Mouse (Mus musculus) liver, embryonic 12.5 days (tissue): Measurements from ENCODE around the gene Tmem132b. TPM values are rescaled to one million over a fixed set of nuclear protein-coding genes. Genes with fewer than 3 reads are reported as not detected.

Experiments
- ATAC-seq: fragments of 200-750 bp; cut with Nextera tagmentation; 2 replicates; pipeline ENCODE4 v1.8.0; 2017; ENCODE audit warnings: moderate number of reproducible peaks, mild to moderate bottlenecking, moderate library complexity
- H3K27ac ChIP-seq: fragments of 300-500 bp; sonication (generic); 2 replicates; pipeline ENCODE4 v1.5.1; 2016; ENCODE audit warnings: mild to moderate bottlenecking
- H3K27me3 ChIP-seq: fragments of 300-500 bp; sonication (generic); replicated peaks from 2 replicates; pipeline ENCODE4 v1.6.1; 2016; ENCODE audit warnings: mild to moderate bottlenecking, moderate library complexity
- H3K36me3 ChIP-seq: fragments of 300-500 bp; sonication (generic); 2 replicates; pipeline ENCODE4 v1.6.1; 2016; ENCODE audit warnings: mild to moderate bottlenecking, moderate library complexity
- H3K4me1 ChIP-seq: fragments of 300-500 bp; sonication (generic); 2 replicates; pipeline ENCODE4 v1.6.1; 2016
- H3K4me2 ChIP-seq: fragments of 300-500 bp; sonication (generic); 2 replicates; pipeline ENCODE4 v1.6.1; 2016; ENCODE audit warnings: mild to moderate bottlenecking, moderate library complexity
- H3K4me3 ChIP-seq: fragments of 300-500 bp; sonication (generic); 2 replicates; pipeline ENCODE4 v1.5.1; 2016; ENCODE audit warnings: mild to moderate bottlenecking, moderate library complexity
- H3K9ac ChIP-seq: fragments of 300-500 bp; sonication (generic); 2 replicates; pipeline ENCODE4 v1.6.1; 2016; ENCODE audit warnings: mild to moderate bottlenecking, moderate library complexity
- H3K9me3 ChIP-seq: fragments of 300-500 bp; sonication (generic); replicated peaks from 2 replicates; pipeline ENCODE4 v1.6.1; 2016; ENCODE audit warnings: mild to moderate bottlenecking, moderate library complexity
- WGBS: fragments of 180-500 bp; shearing (Covaris S2); methylation state at CpG from one replicate; pipeline ENCODE4 v1.1.7; 2016; ENCODE audit not compliant: insufficient replicate concordance; 5-methylcytosine and 5-hydroxymethylcytosine counted together
- polyA plus RNA-seq: library from polyadenylated mRNA; unstranded; fragments of >200 nt; fragmentation: Nextera tagmentation; extraction: Ambion mirVana; gene quantifications from 2 replicates; pipeline ENCODE4 v1.2.1, GENCODE M21; 2016

Tmem132b gene
- polyA plus RNA-seq, 1 experiment from 2014 or later, result 0.02 TPM

GRCm38 (mm10) chr5:125640966-125641365 is 109.4 kb downstream of the Tmem132b start:
- WGBS, result 26% methylated on average over 1 of the region's 1 CpGs
- no peaks in the 10 kb centered on the region for H3K4me1 ChIP-seq
- no peak for ATAC-seq
- H3K9me3 ChIP-seq, result peaks cover 23% of the 10 kb centered on the region
- H3K36me3 ChIP-seq, result no peaks in the 10 kb centered on the region
- H3K4me2 ChIP-seq, result no peak overlapping the region
- no peak overlapping the region for H3K9ac ChIP-seq
- no peak overlapping the region for H3K27ac ChIP-seq
- H3K4me3 ChIP-seq, result no peak overlapping the region
- no peaks in the 10 kb centered on the region for H3K27me3 ChIP-seq

- Histone ChIP-seq H3K4me2 (0 out of 2 replicates have a peak overlapping the region, but pooled peaks have one; percentile 1), H3K4me3 (no peak overlapping the region), H3K27ac (no peak overlapping the region), H3K4me1 (no peaks in the 10 kb centered on the region), H3K9ac (no peak overlapping the region), H3K27me3 (no peaks in the 10 kb centered on the region), H3K9me3 (peaks cover 28% of the 10 kb centered on the region), H3K36me3 (no peaks in the 10 kb centered on the region)
- peak; percentile 58 for ATAC-seq
- 47% methylated on average over 18 of the region's 18 CpGs for WGBS
These were observed 110.1 kb downstream of the Tmem132b start for GRCm38 (mm10) chr5:125641531-125642147.

DNA sequence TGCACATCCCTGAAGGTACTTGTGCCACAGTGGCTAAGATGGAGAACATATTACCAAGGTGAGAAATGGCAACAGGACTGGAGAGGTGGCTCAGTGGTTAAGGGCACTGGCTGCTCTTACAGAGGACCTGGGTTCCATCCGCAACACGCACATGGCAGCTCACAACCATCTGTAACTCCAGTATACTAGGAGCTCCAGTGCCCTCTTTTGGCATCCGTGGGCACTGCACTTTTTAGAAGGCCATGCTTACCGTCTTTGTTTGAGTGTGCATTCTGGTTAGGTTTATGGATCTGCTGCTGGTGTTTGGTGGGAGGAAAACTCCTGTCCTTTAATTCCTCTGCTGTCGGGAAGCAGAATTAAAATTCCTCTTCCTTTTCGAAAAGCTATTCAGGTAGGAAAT is 116.7 kb downstream of the Tmem132b start:
- H3K4me3 ChIP-seq, result no peak overlapping the region
- no peak for ATAC-seq
- WGBS, result 71% methylated on average over 6 of the region's 6 CpGs
- no peak overlapping the region for H3K9ac ChIP-seq
- H3K27ac ChIP-seq, result no peak overlapping the region
- H3K9me3 ChIP-seq, result peaks cover 22% of the 10 kb centered on the region
- H3K4me2 ChIP-seq, result no peak overlapping the region
- no peaks in the 10 kb centered on the region for H3K36me3 ChIP-seq
- H3K4me1 ChIP-seq, result no peaks in the 10 kb centered on the region
- H3K27me3 ChIP-seq, result no peaks in the 10 kb centered on the region

- no peak for ATAC-seq
- 39% methylated on average over 2 of the region's 2 CpGs for WGBS
- Histone ChIP-seq H3K4me3 (no peak overlapping the region), H3K9me3 (peaks cover 22% of the 10 kb centered on the region), H3K36me3 (no peaks in the 10 kb centered on the region), H3K27ac (no peak overlapping the region), H3K4me2 (no peak overlapping the region), H3K4me1 (no peaks in the 10 kb centered on the region), H3K9ac (no peak overlapping the region), H3K27me3 (no peaks in the 10 kb centered on the region)
These were observed 118.4 kb downstream of the Tmem132b start for GRCm38 (mm10) chr5:125649982-125650381.

DNA sequence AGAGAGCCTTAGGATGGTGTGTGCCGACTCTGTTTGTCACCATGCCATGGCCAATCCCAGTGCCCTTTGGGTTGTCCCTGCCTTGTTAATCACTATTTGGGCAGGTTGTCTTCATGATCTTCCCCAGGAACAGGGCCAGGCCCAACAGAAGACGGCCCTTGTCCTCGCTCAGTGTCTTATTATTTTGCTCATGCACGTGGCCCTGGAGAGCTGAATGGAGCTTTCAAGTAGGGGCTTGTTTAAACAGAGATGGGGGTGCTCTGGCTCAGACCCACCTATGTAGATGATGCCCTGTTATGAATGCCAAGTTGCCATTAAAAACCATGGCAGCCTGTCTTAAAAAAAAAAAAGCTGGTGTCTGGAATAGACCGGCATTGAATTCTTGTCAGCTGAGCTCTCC is 126.5 kb downstream of the Tmem132b start:
- Histone ChIP-seq H3K27ac (no peak overlapping the region), H3K4me1 (no peaks in the 10 kb centered on the region), H3K9me3 (peaks cover 10% of the 10 kb centered on the region; the same call in 1 of the 2 replicates), H3K4me2 (no peak overlapping the region), H3K27me3 (no peaks in the 10 kb centered on the region), H3K36me3 (no peaks in the 10 kb centered on the region), H3K9ac (no peak overlapping the region), H3K4me3 (no peak overlapping the region)
- no peak for ATAC-seq
- 70% methylated on average over 5 of the region's 5 CpGs for WGBS

DNA sequence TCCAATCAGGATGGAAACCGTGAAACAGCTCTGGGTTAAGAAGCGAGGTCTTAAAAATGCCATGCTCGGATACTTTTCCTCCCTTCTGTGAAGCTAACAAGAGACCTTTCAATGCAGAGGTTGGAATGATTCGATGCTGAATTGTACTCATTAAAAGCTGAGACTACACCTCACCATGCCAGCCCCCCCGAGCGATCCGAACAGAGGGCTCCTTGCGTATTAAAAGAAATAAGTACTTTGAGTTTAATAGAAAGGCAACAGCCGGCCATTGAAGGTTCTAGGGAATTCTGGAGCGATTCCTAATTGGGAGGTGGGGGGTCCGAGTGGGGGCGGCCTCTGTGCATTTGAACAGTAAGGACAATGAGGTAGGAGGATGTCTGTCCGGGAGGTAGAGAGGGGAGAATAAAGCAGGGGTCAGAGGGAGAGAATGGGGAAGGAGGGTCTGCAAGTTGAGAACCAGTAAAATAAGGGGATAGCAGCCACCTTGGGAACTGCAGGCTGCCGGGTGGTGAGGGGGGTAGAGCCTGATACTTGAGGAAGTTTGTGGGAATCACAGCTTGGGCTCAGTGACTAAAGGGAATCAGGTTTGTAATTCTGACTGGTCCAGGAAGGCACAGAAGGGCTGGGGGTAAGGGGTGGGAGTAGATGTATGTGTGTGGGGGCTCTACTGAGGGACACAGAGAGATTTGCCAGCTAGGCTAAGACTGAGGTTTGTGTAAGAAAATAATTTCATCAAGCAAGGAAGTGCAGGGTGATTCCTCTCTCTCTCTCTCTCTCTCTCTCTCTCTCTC is 127.6 kb downstream of the Tmem132b start:
- no peaks in the 10 kb centered on the region for H3K36me3 ChIP-seq
- no peak overlapping the region for H3K4me3 ChIP-seq
- H3K9ac ChIP-seq, result no peak overlapping the region
- ATAC-seq, result no peak
- H3K9me3 ChIP-seq, result peaks cover 10% of the 10 kb centered on the region; the same call in 1 of the 2 replicates
- WGBS, result 60% methylated on average over 14 of the region's 14 CpGs
- H3K4me1 ChIP-seq, result no peaks in the 10 kb centered on the region
- H3K27me3 ChIP-seq, result no peaks in the 10 kb centered on the region
- H3K4me2 ChIP-seq, result no peak overlapping the region
- H3K27ac ChIP-seq, result no peak overlapping the region

DNA sequence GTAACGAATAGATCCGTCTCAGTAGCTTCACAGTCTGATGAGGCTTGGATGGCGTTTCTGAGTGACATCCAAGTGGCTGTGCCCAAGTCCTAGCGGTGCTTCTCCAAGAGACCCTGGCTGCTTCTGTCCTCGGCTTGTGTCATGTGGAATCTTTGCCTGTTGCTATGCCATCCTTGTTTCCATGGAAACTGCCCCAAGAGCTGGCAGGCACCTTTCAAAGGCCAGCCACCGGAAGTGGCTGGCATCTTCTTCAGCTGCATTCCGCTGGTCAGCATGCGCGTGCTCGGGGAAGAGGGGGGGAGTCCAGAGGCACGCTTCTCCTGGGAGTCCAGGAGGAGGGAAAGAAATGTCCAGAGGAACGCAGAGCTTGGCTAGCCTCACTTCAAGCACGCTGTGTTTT is 144.0 kb downstream of the Tmem132b start:
- Histone ChIP-seq H3K9ac (no peak overlapping the region), H3K4me2 (no peak overlapping the region), H3K27ac (no peak overlapping the region), H3K4me1 (no peaks in the 10 kb centered on the region), H3K9me3 (peaks cover 13% of the 10 kb centered on the region), H3K4me3 (no peak overlapping the region), H3K27me3 (no peaks in the 10 kb centered on the region), H3K36me3 (no peaks in the 10 kb centered on the region)
- WGBS, result 61% methylated on average over 13 of the region's 13 CpGs
- ATAC-seq, result no peak

DNA sequence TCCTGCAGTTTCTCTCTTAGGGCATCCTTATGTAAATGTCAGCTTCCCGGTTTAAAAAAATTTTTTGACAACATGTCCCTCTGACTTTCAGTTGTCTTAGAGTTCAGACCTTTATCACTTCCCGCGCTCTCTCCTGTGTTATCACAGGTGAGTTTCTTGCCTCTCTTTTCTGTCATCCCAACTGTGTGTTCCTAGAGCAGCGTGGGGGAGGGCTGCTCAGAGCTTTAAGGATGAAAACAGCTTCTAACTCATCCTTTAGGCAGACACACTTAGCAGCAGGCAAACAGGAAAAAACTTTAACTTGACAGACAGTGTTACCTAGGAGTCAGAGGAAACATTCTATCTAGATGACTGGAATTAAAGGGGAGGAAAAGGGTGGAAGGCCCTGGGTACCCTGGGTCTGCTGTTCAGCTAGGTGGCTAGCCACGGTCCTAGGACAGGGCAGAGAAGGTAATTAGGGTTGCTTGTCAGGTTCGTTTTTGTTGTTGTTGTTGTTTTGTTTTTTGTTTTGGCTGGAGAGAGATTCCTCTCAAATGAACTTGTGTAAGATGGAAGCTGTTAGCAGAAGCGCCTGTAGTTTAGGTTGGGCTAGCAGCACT is 144.6 kb downstream of the Tmem132b start:
- Histone ChIP-seq H3K27ac (no peak overlapping the region), H3K9me3 (peaks cover 18% of the 10 kb centered on the region), H3K4me1 (no peaks in the 10 kb centered on the region), H3K27me3 (no peaks in the 10 kb centered on the region), H3K4me2 (no peak overlapping the region), H3K4me3 (no peak overlapping the region), H3K9ac (no peak overlapping the region), H3K36me3 (no peaks in the 10 kb centered on the region)
- ATAC-seq, result no peak
- WGBS, result 52% methylated on average over 7 of the region's 7 CpGs

DNA sequence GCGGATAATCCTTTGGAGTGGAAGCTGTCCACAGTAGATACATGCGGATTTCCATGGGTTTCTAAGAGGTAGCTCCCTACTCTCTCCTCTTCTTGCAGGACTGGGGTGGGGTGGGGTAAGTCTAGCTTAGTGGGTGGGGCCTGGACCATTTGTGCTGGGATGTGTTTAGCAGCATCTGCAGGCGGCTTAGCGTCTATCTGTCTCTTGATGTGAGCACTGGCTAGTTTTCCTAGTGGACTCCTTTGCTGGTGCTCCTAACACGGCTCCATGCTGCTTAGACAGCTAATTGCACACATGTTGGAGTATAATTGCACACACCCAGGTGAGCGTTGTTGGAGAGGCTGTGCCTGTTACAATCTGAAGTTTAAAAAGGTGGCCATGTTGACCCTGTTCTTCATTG is 149.3 kb downstream of the Tmem132b start:
- ATAC-seq, result no peak
- H3K4me3 ChIP-seq, result no peak overlapping the region
- H3K9ac ChIP-seq, result no peak overlapping the region
- no peaks in the 10 kb centered on the region for H3K36me3 ChIP-seq
- WGBS, result 73% methylated on average over 6 of the region's 6 CpGs
- no peak overlapping the region for H3K4me2 ChIP-seq
- H3K27ac ChIP-seq, result no peak overlapping the region
- H3K4me1 ChIP-seq, result no peaks in the 10 kb centered on the region
- H3K27me3 ChIP-seq, result no peaks in the 10 kb centered on the region
- H3K9me3 ChIP-seq, result peaks cover 14% of the 10 kb centered on the region

DNA sequence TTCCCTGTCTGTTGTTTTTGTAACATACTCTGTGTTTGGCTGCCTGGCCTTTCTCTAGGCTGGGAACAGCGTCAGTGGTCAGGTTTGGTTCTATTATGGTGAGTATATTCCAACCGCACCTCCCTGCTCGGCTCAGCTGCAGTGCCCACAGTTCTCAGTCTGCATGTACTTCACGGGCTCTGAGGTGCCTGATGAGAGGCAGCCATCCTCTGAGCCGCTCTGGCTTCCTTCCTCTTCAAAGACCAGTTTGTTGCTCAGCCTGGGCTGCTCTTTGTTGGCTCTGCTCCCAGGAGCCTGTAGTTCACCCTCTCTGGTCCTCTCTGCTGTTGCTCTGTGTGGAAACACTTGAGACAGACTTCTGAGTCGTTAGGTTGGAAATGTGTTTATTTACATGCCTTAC is 151.9 kb downstream of the Tmem132b start:
- peaks cover 11% of the 10 kb centered on the region for H3K9me3 ChIP-seq
- no peak overlapping the region for H3K9ac ChIP-seq
- no peaks in the 10 kb centered on the region for H3K27me3 ChIP-seq
- H3K4me2 ChIP-seq, result no peak overlapping the region
- H3K27ac ChIP-seq, result no peak overlapping the region
- ATAC-seq, result no peak
- no peaks in the 10 kb centered on the region for H3K36me3 ChIP-seq
- H3K4me1 ChIP-seq, result no peaks in the 10 kb centered on the region
- 57% methylated on average over 6 of the region's 6 CpGs for WGBS
- H3K4me3 ChIP-seq, result no peak overlapping the region

DNA sequence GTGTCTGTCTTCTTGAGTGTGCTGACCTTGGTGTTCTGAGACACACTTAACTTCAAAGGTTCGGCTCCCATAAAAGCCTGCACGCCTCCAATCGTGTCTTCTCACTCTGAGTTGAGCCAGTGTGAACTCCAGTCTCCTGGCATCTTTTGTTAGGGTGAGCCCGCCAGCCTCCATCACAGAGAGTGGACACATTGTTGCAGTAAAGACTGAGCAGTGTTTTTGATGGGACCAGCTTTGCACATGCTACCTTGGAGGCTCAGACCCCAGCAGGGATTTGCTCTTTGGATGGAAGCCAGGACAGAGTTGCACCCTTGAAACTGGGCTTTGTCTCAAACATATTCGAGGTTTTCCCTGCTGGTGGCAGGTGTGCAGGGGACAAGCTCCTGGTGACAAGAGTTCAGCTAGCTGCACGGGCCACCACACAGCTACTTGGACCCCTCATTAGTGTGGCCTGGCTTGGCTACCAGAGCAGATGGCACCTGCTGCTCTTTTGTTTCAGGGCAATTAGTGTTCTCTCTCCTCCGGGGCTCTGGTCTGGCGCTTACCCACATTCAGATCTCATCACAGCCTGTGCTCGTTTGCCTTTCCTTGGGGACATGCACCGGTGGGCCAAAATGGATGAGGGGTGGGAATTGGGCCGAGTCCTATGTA is 154.2 kb downstream of the Tmem132b start:
- H3K4me3 ChIP-seq, result no peak overlapping the region
- H3K4me2 ChIP-seq, result no peak overlapping the region
- peaks cover 9% of the 10 kb centered on the region for H3K9me3 ChIP-seq
- 65% methylated on average over 11 of the region's 11 CpGs for WGBS
- no peaks in the 10 kb centered on the region for H3K4me1 ChIP-seq
- no peak overlapping the region for H3K9ac ChIP-seq
- no peaks in the 10 kb centered on the region for H3K27me3 ChIP-seq
- H3K36me3 ChIP-seq, result no peaks in the 10 kb centered on the region
- no peak overlapping the region for H3K27ac ChIP-seq
- no peak for ATAC-seq

GRCm38 (mm10) chr5:125692538-125692937 is 161.0 kb downstream of the Tmem132b start:
- peaks cover 13% of the 10 kb centered on the region for H3K9me3 ChIP-seq
- H3K27me3 ChIP-seq, result no peaks in the 10 kb centered on the region
- WGBS, result 58% methylated on average over 10 of the region's 10 CpGs
- ATAC-seq, result no peak
- no peak overlapping the region for H3K4me2 ChIP-seq
- H3K9ac ChIP-seq, result no peak overlapping the region
- no peaks in the 10 kb centered on the region for H3K4me1 ChIP-seq
- H3K27ac ChIP-seq, result no peak overlapping the region
- no peak overlapping the region for H3K4me3 ChIP-seq
- H3K36me3 ChIP-seq, result no peaks in the 10 kb centered on the region
